Comparison of ENCODE assay signal across 8 mouse cellular contexts in the genomic region with DNA sequence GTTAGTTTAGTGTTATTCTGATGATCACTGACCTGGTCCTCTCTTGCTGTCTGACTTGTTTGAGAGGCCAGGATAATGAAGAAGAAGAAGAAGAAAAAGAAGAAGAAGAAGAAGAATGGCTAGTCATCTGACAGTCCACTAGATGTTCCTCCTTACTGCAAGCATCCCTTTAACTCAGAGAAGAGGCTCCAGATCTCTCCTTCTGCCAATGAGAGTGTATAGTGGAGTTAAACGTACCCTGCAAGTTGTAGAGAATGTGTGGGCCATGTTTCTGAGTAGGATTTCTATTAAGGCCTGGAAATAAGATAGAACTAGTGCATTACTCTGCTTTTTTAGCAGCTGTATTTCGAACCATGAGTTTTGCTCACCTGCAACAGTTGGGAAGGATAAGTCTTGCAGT. TPM values are rescaled to one million over a fixed set of nuclear protein-coding genes. Genes with fewer than 3 reads are reported as not detected.
DNase-seq lines count a peak whose midpoint lies in the region; ATAC-seq and TF ChIP-seq lines count a peak whose summit lies in the region.
"Had no signal": no experiment of that assay in that cellular context is flagged by ENCODE, and none has a peak within 500 bp of the region (broad histone marks: within the 10 kb centered on the region; RNA-seq: fewer than 3 reads in every experiment).

No protein-coding gene starts in this region.

- H3K9ac ChIP-seq in limb, embryonic 12.5 days (replicated peaks) = peak overlapping the region; percentile 100
- H3K9ac ChIP-seq in stomach, embryonic 16.5 days (ENCODE audit: low read length) = peak overlapping the region; percentile 100

- H3K27ac ChIP-seq in embryonic fibroblast, embryonic 13.5 days (ENCODE audit: insufficient read depth, low read length) = no peak overlapping the region
- H3K27ac ChIP-seq in limb, embryonic 12.5 days = 0 out of 2 replicates have a peak overlapping the region, but pooled peaks have one; percentile 100
- H3K27ac ChIP-seq in stomach, embryonic 16.5 days (ENCODE audit: low read length) = no peak overlapping the region

- WGBS in limb, embryonic 12.5 days = 43% methylated on average over 2 of the region's 2 CpGs
- WGBS in stomach, embryonic 16.5 days = 43% methylated on average over 2 of the region's 2 CpGs

- peaks cover 31% of the 10 kb centered on the region for H3K36me3 ChIP-seq in megakaryocyte, embryonic 14.5 days (replicated peaks; ENCODE audit: low read length)
- H3K36me3 ChIP-seq in limb, embryonic 12.5 days = peaks cover 20% of the 10 kb centered on the region
- no peaks in the 10 kb centered on the region for H3K36me3 ChIP-seq in stomach, embryonic 16.5 days (ENCODE audit: control insufficient read depth, insufficient read depth, low read length)

- H3K9me3 ChIP-seq in megakaryocyte, embryonic 14.5 days = no peaks in the 10 kb centered on the region
- no peaks in the 10 kb centered on the region for H3K9me3 ChIP-seq in limb, embryonic 12.5 days
- no peaks in the 10 kb centered on the region for H3K9me3 ChIP-seq in stomach, embryonic 16.5 days (replicated peaks; ENCODE audit: control insufficient read depth, low read length)

- peak overlapping the region; percentile 88 for H3K4me2 ChIP-seq in limb, embryonic 12.5 days
- H3K4me2 ChIP-seq in stomach, embryonic 16.5 days (ENCODE audit: low read depth, low read length) = peak overlapping the region; percentile 70

- no peaks in the 10 kb centered on the region for H3K27me3 ChIP-seq in megakaryocyte, embryonic 14.5 days (replicated peaks)
- H3K27me3 ChIP-seq in limb, embryonic 12.5 days = no peaks in the 10 kb centered on the region
- H3K27me3 ChIP-seq in stomach, embryonic 16.5 days (ENCODE audit: control insufficient read depth, insufficient read depth, low read length) = no peaks in the 10 kb centered on the region

- no peak for TF ChIP-seq POLR2A in embryonic fibroblast, embryonic 13.5 days (IDR thresholded peaks at IDR 0.05; ENCODE audit: low read depth, low read length)

- ATAC-seq in megakaryocyte, adult 5-6 weeks (ENCODE audit: poor library complexity, severe bottlenecking) = no peak
- ATAC-seq in limb, embryonic 12.5 days (ENCODE audit: insufficient number of reproducible peaks, insufficient read depth, low FRiP score, low TSS enrichment, low read depth) = no peak
- no peak for ATAC-seq in stomach, embryonic 16.5 days (ENCODE audit: insufficient read depth, low FRiP score)

- H3K4me3 ChIP-seq in megakaryocyte, embryonic 14.5 days (replicated peaks) = peak overlapping the region; percentile 100
- peak overlapping the region; percentile 99 for H3K4me3 ChIP-seq in embryonic fibroblast, embryonic 13.5 days (ENCODE audit: insufficient read depth, low read length)
- peak overlapping the region; percentile 97 for H3K4me3 ChIP-seq in limb, embryonic 12.5 days (replicated peaks)
- H3K4me3 ChIP-seq in stomach, embryonic 16.5 days (replicated peaks; ENCODE audit: low read length) = peak overlapping the region; percentile 75

- peaks cover 45% of the 10 kb centered on the region for H3K4me1 ChIP-seq in megakaryocyte, embryonic 14.5 days
- H3K4me1 ChIP-seq in embryonic fibroblast, embryonic 13.5 days (ENCODE audit: control insufficient read depth, insufficient read depth, low read length) = no peaks in the 10 kb centered on the region
- H3K4me1 ChIP-seq in limb, embryonic 12.5 days (replicated peaks) = peaks cover 20% of the 10 kb centered on the region
- H3K4me1 ChIP-seq in stomach, embryonic 16.5 days (ENCODE audit: control insufficient read depth, insufficient read depth, low read length) = peaks cover 8% of the 10 kb centered on the region; the same call in 1 of the 2 replicates

- TF ChIP-seq CTCF in embryonic fibroblast, embryonic 13.5 days (IDR thresholded peaks at IDR 0.05; ENCODE audit: borderline replicate concordance, insufficient read depth, low read length) = no peak

- no peak for DNase-seq in left cerebral cortex, adult 8-10 months (ENCODE audit: low spot score in 2 of 2)
- DNase-seq in adrenal gland, adult 18-20 months (ENCODE audit: low spot score in 2 of 2) = no peak
- DNase-seq: cerebellum, adult 11-12 months had no signal

RNA-seq across cellular contexts. Expression of gene Ep300, which starts 2.5 kb away (rescaled TPM):
- 8.5 and 14.3 TPM in 2 replicates for polyA plus RNA-seq in megakaryocyte, embryonic 14.5 days (2012; ENCODE audit: insufficient read depth, low replicate concordance)
- 218 and 236 TPM in 2 replicates for total RNA-seq in megakaryocyte, adult 5-6 weeks (2015)
- total RNA-seq in megakaryocyte, adult 5-6 weeks (2017) = 46.5 and 76.5 TPM in 2 replicates
- 63.6 and 67.2 TPM in 2 replicates for polyA plus RNA-seq in embryonic fibroblast, embryonic 13.5 days (2011; ENCODE audit: insufficient read length, low read depth, missing spikeins)
- polyA plus RNA-seq in limb, embryonic 12.5 days (2016; fragmentation: Nextera tagmentation; extraction: Ambion mirVana) = 16.0 and 22.9 TPM in 2 replicates
- 15.1 and 15.3 TPM in 2 replicates for polyA plus RNA-seq in stomach, embryonic 16.5 days (2015; fragmentation: Nextera tagmentation; extraction: Ambion mirVana)
- 10 to 100 TPM; 59.1 to 78.3 (median 67.4) TPM for total RNA-seq in left cerebral cortex, adult 8-10 months (2022)
- 10 to 100 TPM; 52.4 to 59.7 TPM for total RNA-seq in adrenal gland, adult 18-20 months (2021)
